Mouse (Mus musculus): ENCODE data around the gene Dnah12.

Dnah12 gene

DNA sequence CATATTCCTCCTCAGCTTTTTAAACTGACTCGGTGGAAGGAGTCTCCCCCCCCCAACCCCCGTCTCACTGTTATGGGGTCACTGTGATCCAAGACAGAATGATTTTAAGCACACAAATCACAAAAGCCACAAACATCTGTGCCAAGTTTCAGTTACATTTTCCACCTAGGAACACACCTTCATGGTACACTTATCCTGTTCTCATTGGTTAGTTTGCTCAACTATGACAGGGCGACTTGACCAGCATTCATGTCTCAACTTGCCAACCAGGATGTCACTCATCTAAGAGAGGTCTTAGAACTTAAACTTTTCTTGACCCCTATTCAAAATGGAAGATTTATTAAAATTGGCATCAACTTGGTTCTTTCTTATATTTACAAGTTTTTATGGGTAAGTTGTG lies 31.8 kb downstream of the Dnah12 start:
- DNase-seq = no peak

DNA sequence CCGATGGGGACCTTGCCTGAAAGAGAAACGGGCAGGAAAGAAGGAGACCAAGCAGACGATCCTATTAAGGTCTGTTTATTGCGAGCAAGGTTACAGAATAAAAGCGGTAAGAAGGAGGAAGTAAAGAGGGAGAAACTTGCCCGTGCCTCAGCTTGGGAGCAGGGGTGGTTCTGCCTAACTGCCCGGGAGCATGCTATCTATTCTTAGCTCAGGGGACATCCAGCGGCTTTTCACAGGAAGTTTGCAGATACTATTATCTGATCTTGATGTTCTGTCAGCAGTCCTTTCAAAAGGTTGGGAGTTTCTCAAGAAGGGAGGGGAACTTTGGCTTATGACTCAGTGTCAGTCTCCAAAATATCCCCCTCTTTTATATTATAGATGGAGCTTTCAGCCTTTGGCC lies 65.5 kb downstream of the Dnah12 start:
- DNase-seq = no peak

DNA sequence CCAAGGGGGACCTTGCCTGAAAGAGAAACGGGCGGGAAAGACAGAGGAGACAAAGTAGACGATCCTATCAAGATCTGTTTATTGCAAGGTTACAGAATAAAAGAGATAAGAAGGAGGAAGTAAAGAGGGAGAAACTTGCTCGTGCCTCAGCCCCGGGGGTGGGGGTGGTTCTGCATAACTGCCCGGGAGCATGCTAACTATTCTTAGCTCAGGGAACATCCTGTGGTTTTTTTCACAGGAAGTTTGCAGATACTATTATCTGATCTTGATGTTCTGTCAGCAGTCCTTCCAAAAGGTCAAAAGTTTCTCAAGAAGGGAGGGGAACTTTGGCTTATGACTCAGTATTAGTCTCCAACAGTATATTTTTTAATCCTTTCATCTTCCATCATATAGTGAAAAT lies 71.8 kb downstream of the Dnah12 start:
- no peak for DNase-seq

DNA sequence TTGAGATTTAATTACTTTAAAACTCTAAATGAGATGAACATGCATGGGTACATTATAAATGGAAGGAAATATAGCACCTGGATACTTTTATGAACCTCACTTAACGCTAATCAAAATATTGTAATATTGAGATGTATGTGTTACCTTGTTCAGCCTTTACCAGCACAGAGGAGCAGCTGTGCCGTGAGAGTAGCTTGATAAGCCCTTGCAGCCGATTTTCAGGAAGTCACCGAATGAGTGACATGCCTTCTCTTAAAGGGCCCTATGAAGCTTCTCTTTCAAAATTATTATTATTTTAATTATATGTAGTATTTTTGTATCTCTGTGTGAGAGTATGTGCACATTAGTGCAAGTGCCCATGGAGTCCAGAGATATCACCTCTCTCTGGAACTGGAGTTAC lies 75.1 kb downstream of the Dnah12 start:
- DNase-seq = no peak

DNA sequence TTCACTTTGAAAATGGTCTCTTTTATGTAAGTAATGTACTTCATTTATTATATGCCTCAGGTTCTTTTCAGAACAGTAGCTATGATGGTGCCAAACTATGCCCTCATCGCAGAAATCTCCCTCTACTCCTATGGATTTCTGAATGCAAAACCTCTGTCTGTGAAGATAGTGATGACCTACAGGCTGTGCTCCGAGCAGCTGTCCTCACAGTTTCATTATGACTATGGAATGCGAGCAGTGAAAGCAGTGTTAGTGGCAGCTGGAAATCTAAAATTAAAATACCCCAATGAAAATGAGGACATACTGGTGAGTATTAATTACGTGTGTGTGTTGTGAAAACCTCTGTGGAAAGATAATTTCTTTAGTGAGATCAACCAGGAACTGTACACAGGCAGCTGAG lies 80.5 kb downstream of the Dnah12 start:
- no peak for DNase-seq

DNA sequence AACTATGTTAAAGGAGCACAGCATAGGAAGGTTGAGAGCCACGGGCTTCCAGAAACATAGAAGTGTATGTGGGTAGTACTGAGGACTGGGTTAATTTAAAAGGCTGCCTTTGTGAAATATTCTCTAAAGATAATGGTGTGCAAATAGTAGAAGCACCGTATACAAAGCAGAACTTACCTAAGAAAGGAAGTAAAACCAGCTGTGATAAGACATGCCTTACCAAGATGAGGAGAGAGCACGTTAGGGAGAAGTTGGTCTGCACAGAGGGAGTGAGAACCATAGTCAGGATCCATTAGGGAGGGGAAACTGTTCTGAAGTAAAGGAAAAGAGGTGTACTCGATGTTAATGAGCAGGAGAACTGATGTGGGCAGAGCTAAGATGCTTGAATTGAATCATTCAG lies 90.7 kb downstream of the Dnah12 start:
- DNase-seq = no peak

DNA sequence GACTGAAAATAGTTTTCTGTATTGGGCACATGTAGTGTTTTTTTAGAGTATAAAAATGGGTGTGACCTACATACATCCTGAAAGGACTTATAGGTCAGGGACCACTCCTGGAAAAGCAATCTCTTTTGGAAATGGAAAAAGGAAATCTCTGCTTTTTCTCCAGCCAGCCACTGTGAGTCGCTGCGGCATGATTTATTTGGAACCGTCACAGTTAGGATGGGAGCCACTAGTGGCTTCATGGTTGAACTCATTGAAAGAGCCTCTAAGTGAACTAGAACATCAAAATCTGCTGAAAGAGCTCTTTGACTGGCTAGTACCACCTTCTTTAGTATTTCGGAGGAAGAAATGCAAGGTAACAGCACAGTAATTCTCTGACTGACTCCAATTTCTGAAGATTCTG lies 92.6 kb downstream of the Dnah12 start:
- DNase-seq = peak; percentile 0

DNA sequence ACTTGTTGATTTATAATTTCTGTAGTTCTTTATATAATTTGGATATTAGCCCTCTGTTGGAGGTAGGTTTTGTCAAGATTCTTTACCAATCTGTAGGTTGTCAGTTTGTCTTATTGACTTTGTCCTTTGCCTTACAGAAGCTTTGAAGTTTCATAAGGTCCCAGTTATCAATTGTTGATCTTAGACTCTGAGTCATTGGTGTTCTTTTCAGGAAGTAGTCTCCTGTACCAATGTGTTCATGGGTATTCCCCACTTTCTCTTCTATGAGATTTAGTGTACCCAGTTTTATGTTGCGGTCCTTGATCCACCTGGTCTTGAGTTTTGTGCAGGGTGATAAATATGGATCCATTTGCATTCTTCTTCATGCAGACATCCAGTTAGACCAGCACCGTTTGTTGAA lies 101.4 kb downstream of the Dnah12 start:
- no peak for DNase-seq

DNA sequence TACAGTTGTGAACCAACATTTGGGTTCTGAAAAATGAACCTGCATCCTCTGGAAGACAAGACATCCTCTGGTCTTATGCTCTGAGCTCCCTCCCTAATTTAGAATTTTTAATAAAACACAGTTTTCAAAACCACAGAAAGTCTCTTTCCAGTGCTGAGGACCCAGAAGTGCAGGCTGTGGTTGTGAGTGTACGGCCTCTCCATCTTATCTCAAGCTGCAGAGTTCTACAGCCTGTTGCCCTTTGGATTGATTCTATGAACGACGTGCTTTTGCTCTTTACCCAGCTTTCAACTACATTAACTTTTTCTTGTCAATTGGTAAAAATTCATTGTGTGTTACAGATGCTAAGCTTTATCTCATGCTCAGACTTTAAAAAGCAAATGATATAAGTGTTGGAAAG lies 105.3 kb downstream of the Dnah12 start:
- no peak for DNase-seq

DNA sequence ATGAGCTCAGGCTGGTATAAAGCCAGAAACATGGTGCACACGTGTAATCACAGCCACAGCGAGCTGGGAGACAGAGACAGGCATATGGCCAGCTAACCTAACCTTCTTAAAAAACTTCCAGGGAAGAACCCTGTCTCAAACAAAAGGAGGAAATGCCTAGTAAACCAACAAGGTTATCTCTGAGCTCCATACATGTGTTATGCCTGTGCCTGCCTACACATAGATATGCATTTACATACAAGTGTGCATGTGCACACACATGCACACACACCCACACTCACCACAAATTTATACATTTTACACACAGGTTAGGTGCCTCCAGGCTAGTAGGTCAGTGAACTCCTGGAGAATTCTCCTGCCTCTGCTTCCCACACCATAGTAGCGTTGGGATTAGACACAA lies 106.2 kb downstream of the Dnah12 start:
- DNase-seq = no peak

DNA sequence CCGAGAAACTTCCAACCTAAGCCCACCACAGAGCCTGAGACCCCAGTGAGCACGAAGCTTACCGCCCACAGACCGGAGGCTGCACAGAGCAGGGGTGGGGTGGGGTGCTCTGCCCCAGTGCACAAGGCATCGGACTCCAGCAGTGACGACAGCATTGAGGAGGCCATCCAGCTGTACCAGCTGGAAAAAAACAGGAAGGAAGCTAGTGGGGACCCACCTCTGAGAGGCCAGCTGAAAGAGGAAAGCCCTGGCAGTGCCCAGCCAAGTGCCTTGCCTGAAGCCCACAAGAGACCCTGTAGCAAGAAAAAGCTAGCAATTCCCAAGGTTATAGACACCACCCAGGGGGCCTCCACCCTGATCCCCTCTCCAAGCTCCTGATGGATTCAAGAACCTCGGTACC lies 112.4 kb downstream of the Dnah12 start:
- DNase-seq = no peak

DNA sequence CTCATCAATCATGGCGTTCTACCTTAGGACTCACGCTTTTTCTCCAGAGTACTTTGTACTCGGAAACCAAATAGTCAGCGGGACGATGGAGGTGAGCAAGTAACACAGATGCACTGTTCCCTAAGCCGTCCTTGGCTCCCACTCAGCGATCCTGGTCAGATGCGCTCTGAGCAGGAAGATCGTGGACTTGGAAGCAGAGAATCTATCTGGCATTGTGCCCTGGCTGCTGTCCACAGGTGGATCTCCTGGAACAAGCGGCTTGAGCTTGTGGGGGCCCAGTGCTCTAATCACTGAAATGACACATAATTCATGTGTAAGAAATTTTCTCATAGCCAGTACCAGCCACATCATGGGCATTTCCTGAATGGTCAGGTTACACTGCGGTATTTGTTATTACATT lies 119.7 kb downstream of the Dnah12 start:
- no peak for DNase-seq

DNA sequence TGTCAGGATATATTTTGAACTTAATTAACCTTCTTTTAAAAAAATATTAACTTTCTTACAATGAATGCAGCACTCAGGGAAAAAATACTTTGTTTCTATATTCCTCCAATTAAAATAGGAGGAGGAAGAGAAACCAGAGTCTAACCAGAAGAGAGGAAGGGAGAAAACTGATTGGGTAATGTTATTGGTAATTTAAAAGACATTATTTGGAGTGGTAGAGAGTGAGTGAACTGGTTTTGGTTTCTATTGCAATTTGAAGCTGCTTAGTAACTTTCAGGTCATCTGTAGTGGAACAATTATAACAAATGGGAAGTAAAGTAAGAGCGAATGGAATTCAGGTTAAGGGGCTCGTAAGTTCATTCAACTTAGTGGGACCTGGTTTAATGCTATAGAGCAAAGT lies 120.8 kb downstream of the Dnah12 start:
- DNase-seq = no peak

DNA sequence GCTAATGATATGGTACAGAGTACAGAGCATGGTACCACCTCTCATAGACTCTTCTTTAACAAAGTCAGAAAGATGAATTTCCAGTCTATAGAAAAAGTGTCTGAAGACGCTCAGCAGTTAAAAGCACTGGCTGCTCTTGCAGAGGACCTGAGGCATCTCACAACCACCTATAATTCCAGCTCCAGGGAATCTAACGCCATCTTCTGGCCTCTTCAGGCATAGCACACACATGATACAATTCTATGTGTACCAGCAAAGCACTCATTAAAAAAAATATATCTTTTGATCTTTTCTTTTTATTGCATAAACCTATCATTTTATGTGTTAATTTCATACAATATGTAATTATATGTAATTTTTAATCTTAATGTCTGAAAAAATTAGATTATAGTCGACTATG lies 121.8 kb downstream of the Dnah12 start:
- no peak for DNase-seq

DNA sequence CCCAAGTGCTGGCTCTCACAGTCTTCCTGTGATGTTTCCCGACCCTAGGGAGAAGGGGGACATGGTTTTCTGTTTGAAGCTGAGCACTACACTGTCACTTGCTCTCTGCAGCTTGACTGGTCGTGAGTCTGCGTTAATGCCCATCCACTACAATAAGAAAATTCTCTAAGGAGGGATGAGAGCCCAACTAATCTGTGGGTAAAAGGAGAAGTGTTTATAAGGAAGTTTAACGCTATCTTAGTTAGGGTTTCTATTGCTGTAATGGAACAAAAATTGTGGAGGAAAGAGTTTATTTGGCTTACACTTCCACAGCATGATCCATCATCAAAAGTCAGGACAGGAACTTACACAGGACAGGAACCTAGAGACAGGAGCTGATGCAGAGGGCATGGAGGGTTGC lies 123.7 kb downstream of the Dnah12 start:
- DNase-seq = no peak

DNA sequence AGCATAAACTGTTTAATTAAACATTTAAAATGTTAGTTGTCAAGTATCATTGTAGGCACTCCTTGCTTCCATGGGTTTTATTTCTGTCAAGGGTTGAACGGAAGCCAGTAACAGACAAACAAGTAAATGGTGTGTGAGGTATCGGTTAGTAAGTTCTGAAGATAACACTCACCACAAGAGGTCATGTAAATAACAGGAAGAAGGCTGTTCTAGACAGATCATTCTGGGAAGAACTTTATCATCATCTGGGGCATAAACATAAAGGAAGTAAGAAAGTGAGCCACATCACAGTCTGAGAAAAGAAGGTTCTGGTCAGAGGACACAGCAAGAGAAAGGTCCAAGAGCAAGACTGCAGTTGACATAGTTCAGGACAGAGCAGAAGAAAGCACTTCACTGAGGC lies 132.9 kb downstream of the Dnah12 start:
- DNase-seq = no peak

DNA sequence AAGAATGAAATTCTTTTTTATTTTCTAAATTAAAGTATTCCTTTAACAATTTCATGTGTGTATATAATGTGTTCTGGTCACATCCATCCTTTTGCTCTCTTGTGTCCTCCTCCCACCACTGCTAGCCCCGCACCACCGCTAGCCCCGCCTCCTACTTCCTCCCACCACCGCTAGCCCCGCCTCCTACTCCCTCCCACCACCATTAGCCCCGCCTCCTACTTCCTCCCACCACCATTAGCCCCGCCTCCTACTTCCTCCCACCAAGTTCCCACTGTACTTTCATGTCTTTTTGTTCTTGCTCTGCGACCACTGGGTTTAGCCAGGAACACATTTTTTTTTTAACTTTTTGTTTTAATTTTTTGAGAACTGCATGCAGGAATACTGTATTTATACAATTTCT lies 160.0 kb downstream of the Dnah12 start:
- DNase-seq = no peak

DNA sequence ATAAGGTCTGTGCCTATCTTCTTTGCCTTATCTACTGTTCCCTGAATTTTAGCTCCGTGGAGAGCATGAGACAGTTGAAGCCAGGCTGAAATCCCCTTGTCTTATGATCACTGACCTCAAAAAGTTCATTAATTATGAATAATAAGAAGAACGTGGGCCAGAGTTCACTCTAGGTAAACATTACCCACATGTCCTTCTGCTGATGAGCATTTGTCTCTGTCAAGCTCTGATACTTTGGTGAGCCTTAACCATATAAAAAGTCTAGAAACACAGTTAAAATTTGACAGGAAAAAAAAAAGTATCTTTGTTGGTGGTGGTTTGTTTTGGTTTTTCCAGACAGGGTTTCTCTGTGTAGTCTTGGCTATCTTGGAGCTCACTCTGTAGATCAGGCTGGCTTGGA lies 161.0 kb downstream of the Dnah12 start:
- no peak for DNase-seq

DNA sequence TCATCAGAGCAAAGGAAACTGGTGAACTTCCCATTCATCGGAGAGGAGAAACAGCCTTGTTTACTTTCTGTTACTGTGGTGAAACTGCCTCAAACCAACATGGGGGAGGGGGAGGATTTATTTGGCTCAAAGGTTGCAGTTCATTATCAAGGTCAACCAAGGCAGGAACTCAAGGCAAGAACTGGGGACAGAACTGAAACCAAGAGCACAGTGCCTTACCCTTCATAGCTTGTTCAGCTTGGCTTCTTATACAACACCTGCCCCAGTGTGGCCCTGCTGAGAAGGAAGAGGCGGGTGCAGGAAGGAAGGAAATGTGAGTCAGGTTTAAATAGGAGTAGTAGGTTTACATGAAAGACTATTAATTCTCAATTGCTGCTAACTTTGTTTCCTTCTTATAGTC lies 165.3 kb downstream of the Dnah12 start:
- DNase-seq = no peak

DNA sequence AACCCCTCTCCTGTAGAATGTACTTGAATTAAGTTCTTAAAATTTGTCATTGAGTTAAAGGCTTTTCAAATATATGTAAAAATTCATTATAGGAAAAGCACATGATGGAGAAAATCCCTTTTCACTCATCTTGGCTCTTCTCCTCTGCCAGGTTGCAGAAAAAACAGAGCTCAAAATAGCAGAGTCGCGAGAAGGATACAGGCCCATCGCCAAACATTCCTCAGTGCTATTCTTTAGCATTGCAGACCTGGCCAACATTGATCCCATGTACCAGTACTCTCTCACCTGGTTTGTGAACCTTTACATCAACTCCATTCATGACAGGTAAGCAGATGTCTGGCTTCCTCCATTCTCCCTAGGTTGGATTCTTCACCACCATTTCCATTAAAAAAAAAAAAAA lies 165.9 kb downstream of the Dnah12 start:
- DNase-seq = no peak

DNA sequence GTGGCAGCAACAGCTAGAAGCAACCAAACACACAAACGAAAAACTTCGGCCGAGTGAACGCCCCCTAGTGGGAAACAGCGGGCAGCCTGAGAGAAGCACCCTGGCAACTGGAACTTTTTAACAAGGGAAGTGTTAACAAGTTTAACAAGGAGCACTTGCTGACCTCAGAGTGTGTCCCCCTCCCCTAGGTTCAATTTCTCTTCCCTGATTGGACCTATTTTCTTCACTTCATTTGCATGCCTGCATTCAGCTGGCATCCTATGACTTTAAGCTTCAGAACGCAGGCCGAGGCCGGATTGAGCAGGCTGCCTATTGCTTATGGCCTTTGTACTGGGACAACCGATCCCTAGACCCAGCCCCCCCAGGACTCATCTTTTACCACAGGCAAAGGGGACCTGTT lies 174.3 kb downstream of the Dnah12 start:
- DNase-seq = no peak

DNA sequence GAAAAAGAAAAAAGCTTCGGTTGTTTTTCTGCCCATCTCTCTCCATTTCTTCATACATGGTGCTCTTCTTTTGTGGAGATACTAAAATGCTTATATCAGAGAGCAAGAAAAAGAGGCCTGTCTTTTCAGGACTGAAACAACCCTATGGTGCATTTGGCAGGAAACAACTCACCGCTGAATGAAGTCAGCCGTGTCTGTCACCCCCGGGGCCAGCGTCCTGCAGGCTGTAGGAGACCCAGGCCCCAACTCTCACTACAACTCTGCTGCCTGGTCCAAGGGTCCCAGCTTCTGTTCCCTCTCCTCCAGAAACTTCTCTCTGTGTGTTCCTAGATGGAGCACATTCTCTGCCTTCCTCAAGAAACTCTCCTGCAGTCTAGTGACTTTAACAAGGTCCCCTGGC lies 175.2 kb downstream of the Dnah12 start:
- DNase-seq = no peak

DNA sequence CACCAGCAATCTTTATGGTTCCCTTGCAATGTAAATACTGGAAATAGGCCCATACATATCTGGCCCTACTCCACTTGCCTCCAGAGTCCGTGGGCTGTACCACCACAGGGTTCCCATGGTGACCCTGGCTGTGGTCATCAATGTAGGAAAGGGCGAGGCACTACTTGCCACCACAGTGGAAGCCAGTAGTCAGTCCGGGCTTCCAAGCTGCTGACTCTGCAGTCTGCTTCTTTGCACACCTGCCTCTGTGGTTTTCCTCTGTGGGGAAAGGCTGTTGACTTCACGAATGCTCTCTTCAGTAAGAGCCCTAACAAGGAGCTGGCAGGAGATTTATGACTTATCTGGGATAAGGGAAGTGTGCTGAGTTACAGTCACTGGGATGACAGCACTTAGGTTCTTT lies 185.7 kb downstream of the Dnah12 start:
- DNase-seq = no peak

DNA sequence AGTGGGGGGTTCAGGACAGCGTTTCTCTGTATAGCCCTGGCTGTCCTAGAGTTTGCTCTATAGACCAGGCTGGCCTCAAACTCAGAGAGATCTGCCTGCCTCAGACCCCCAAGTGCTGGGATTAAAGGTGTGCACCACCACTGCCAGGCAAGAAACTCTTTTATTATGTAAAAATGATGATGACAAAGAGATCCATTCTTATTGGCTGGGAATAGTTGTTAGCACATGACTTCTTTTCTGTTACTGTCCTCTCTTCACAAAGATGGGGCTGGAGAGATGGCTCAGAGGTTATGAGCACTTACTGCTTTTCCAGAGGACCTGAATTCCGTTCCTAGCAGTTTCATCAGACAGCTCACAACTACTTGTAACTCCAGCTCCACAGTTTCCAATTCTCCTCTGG lies 186.9 kb downstream of the Dnah12 start:
- no peak for DNase-seq

DNA sequence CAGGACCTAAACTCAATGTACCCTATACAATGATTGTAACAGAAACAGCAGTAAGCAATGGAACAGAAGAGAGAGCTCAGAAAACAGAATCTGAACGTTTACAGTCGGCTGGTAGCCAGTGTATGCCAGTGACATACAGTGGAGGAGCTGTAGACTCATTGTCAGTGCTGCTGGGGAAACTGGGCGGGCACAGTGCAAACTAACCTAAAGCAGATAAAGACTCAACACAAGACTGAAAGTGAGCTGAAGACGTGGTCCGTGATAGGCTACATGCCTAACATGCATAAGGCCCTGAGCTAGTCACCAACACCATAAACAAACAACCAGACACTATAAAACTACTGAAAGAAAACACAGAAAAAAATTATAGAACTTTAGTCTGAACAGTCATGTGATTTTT lies 188.6 kb downstream of the Dnah12 start:
- DNase-seq = no peak

DNA sequence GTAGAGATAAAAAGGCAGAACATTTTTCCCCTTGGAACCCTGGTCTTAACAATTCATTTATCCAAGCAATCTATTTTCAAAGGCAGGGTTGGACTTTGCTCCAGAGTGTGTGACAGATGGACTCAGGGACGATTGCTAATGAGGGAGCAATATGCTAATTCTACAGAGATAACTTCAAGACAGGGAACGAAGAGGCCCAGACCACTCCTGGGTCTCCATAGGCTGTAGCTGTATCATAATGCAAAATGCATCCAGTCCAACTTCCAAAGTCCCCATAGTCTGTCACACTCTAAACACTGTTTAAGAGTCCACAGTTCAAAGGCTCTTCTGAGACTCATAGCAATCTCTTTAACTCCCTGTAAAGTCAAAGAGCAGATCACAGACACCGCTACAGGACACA lies 194.2 kb downstream of the Dnah12 start:
- no peak for DNase-seq

DNA sequence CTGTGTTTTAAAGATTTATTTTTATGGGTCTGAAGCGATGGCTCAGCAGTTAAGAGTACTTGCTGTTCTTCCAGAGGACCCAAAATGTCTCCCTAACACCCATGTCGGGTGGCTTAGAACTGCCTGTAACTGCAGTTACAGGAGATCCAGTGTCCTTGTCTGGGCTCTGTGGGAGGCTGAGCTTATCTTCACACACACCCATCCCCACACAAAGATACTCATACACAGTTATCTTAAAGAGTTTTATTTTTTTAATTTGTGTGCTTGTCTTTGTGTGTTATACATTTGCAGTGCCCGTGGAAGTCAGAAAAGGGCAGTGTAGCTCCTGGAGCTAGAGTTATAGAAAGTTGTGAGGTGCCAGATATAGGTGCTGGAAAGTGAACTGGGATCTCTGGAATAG lies 197.7 kb downstream of the Dnah12 start:
- no peak for DNase-seq
